Mouse (Mus musculus) ES-Bruce4 (cell line): ENCODE data around the gene 1700029J07Rik. TPM values are rescaled to one million over a fixed set of nuclear protein-coding genes. Genes with fewer than 3 reads are reported as not detected.

Source experiments
- H3K27ac ChIP-seq: 2 replicates; pipeline ENCODE4 v1.5.1; 2012; ENCODE audit warnings: low read length, inconsistent platforms; ENCODE audit not compliant: insufficient read depth
- H3K27me3 ChIP-seq: 2 replicates; pipeline ENCODE4 v1.6.1; 2012; ENCODE audit warnings: mild to moderate bottlenecking, low read length, inconsistent platforms; ENCODE audit not compliant: control insufficient read depth, poor library complexity, insufficient read depth, severe bottlenecking
- H3K36me3 ChIP-seq: 2 replicates; pipeline ENCODE4 v1.6.1; 2012; ENCODE audit warnings: inconsistent platforms, mild to moderate bottlenecking, low read length, moderate library complexity; ENCODE audit not compliant: control insufficient read depth, poor library complexity, insufficient read depth, severe bottlenecking
- H3K4me1 ChIP-seq: one replicate; pipeline ENCODE4 v1.8.1; 2011; ENCODE audit warnings: low read length; ENCODE audit not compliant: control insufficient read depth, insufficient read depth
- H3K4me3 ChIP-seq: 2 replicates; pipeline ENCODE4 v1.5.1; 2011; ENCODE audit warnings: low read depth, mild to moderate bottlenecking, low read length
- H3K9ac ChIP-seq: 2 replicates; pipeline ENCODE4 v1.6.1; 2012; ENCODE audit warnings: low read depth, mild to moderate bottlenecking, inconsistent platforms; ENCODE audit not compliant: poor library complexity, severe bottlenecking
- H3K9me3 ChIP-seq: replicated peaks from 2 replicates; pipeline ENCODE4 v1.6.1; 2012; ENCODE audit warnings: mild to moderate bottlenecking, low read length, inconsistent platforms; ENCODE audit not compliant: control insufficient read depth, poor library complexity, insufficient read depth, severe bottlenecking
- CTCF ChIP-seq: IDR thresholded peaks from one replicate; pipeline ENCODE4 v1.8.1; 2011; ENCODE audit warnings: low read depth, low read length
- EP300 ChIP-seq: IDR thresholded peaks from 2 replicates; pipeline ENCODE4 v1.6.1; 2011; ENCODE audit warnings: low read depth, low read length; ENCODE audit not compliant: insufficient read depth
- POLR2A ChIP-seq: IDR thresholded peaks from one replicate; pipeline ENCODE4 v1.8.1; 2011; ENCODE audit warnings: low read length; ENCODE audit not compliant: insufficient read depth
- polyA plus RNA-seq: library from polyadenylated mRNA; stranded (reverse); fragments of >200 nt; gene quantifications from 2 replicates; pipeline ENCODE4 v1.2.4, GENCODE M21; 2011; ENCODE audit warnings: low read depth; ENCODE audit not compliant: missing spikeins, insufficient read depth, insufficient read length

The 1700029J07Rik gene
- polyA plus RNA-seq, 1 experiment: 4.8 TPM

- Histone ChIP-seq H3K9me3 (peaks cover 30% of the 10 kb centered on the region), H3K4me1 (no peaks in the 10 kb centered on the region), H3K36me3 (peaks cover 3% of the 10 kb centered on the region; the same call in 1 of the 2 replicates), H3K4me3 (no peak overlapping the region), H3K9ac (0 out of 2 replicates have a peak overlapping the region, but pooled peaks have one; percentile 50), H3K27ac (no peak overlapping the region), H3K27me3 (no peaks in the 10 kb centered on the region)
- no peak for TF ChIP-seq POLR2A
- TF ChIP-seq EP300: no peak
- TF ChIP-seq CTCF: no peak
These were observed 1.0 kb downstream of the 1700029J07Rik start for GRCm38 (mm10) chr8:45973988-45974505.

- Histone ChIP-seq H3K27ac (no peak overlapping the region), H3K9me3 (peaks cover 30% of the 10 kb centered on the region), H3K4me1 (no peaks in the 10 kb centered on the region), H3K4me3 (no peak overlapping the region), H3K27me3 (no peaks in the 10 kb centered on the region), H3K9ac (no peak overlapping the region), H3K36me3 (no peaks in the 10 kb centered on the region)
- TF ChIP-seq CTCF (peak; percentile 54), EP300 (no peak), POLR2A (no peak)
These were observed 4.2 kb downstream of the 1700029J07Rik start for GRCm38 (mm10) chr8:45970894-45971293.

GRCm38 (mm10) chr8:45950622-45951021 lies 24.4 kb downstream of the 1700029J07Rik start:
- H3K27ac ChIP-seq: no peak overlapping the region
- no peaks in the 10 kb centered on the region for H3K36me3 ChIP-seq
- no peak for TF ChIP-seq CTCF
- no peak for TF ChIP-seq POLR2A
- TF ChIP-seq EP300: no peak
- no peaks in the 10 kb centered on the region; the same call in 1 of the 2 replicates for H3K9me3 ChIP-seq
- H3K9ac ChIP-seq: no peak overlapping the region
- H3K4me1 ChIP-seq: no peaks in the 10 kb centered on the region
- H3K4me3 ChIP-seq: no peak overlapping the region
- no peaks in the 10 kb centered on the region for H3K27me3 ChIP-seq

- Histone ChIP-seq H3K36me3 (no peaks in the 10 kb centered on the region), H3K4me3 (no peak overlapping the region), H3K9me3 (peaks cover 4% of the 10 kb centered on the region), H3K27me3 (no peaks in the 10 kb centered on the region; the same call in 1 of the 2 replicates), H3K9ac (no peak overlapping the region), H3K4me1 (no peaks in the 10 kb centered on the region), H3K27ac (no peak overlapping the region)
- TF ChIP-seq POLR2A: no peak
- TF ChIP-seq CTCF: no peak
- no peak for TF ChIP-seq EP300
These were observed 28.8 kb downstream of the 1700029J07Rik start for GRCm38 (mm10) chr8:45946283-45946682.

GRCm38 (mm10) chr8:45936986-45937385 lies 38.1 kb downstream of the 1700029J07Rik start:
- no peak overlapping the region for H3K4me3 ChIP-seq
- no peaks in the 10 kb centered on the region for H3K36me3 ChIP-seq
- H3K27me3 ChIP-seq: no peaks in the 10 kb centered on the region
- no peak overlapping the region for H3K27ac ChIP-seq
- TF ChIP-seq POLR2A: no peak
- TF ChIP-seq CTCF: no peak
- no peak for TF ChIP-seq EP300
- H3K9ac ChIP-seq: no peak overlapping the region
- no peaks in the 10 kb centered on the region for H3K4me1 ChIP-seq
- peaks cover 3% of the 10 kb centered on the region for H3K9me3 ChIP-seq

GRCm38 (mm10) chr8:45934582-45935014 lies 40.5 kb downstream of the 1700029J07Rik start, which contains the start of gene Ccdc110:
Gene Ccdc110, plus strand, starts transcription at chr8:45934619.
- Histone ChIP-seq H3K27me3 (no peaks in the 10 kb centered on the region), H3K27ac (no peak within 1 kb of the TSS), H3K4me1 (no peaks in the 10 kb centered on the region), H3K4me3 (peak within 1 kb of the TSS; percentile 15; the same call in 1 of the 2 replicates), H3K9me3 (peaks cover 21% of the 10 kb centered on the region), H3K9ac (no peak within 1 kb of the TSS), H3K36me3 (no peaks in the 10 kb centered on the region)
- TF ChIP-seq POLR2A (no peak), CTCF (peak; percentile 99)
